Mouse (Mus musculus): Measurements from ENCODE around the gene Gmnn.

DNA sequence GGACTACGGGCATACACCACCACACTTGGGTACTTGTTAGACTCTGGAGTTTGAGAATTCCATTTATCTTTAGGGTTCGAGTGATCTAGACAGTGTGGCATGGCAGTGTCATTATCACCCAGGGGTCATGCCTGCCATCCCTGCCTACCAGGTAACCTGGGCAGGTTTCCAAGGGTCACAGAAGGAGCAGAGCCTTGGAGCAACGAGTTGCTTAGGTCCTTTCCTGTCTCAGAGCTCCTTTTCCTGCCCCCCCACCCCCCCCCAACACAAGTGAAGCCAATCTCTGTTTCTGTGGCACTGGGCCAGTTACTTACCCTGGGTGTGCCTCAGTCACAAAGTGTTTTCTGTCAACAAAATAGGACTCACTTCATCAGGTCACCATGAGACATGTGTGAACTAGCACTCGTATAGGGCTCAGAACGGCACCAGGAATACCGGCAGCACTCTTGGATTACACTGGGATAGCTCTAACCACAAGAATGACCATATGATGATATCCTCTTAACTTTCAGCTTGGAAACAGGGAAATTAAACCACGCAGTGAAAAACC, 49.1 kb downstream of the Gmnn start:
- TF ChIP-seq CTCF (IDR thresholded peaks at IDR 0.05; ENCODE audit: insufficient read depth, low read depth, low read length), result no peak
- TF ChIP-seq POLR2A (IDR thresholded peaks at IDR 0.05; ENCODE audit: insufficient read depth, low read depth, low read length), result no peak
